Mouse (Mus musculus): Measurements from ENCODE around the gene Clic6. TPM values are rescaled to one million over a fixed set of nuclear protein-coding genes. Genes with fewer than 3 reads are reported as not detected.
"Not testable (repeated sequence)": the region's sequence is repeated elsewhere in the genome, so short reads cannot be mapped to it uniquely, and the experiment has no call there.

Gene Clic6
- polyA plus RNA-seq, 1 experiment from 2014 or later = 0.05 TPM

DNA sequence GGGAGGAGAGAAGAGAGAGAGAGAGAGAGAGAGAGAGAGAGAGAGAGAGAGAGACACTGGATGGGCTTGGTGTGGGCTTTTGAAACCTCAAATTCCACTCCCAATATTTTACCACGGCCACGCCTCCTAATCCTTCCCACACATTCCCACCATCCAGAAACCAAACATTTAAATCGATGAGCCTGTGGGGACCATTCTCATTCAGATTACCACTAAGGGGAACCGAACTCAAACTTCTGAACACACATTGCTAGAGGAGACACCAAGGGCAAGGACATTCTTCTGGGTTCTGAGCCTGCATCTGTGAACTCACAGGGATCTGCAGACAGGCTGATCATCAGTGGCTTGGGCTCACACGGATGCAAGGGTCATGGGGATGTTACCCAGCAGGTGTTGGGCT lies 2.9 kb downstream of the Clic6 start:
- ATAC-seq (no peak), DNase-seq (ENCODE audit: low read depth, low spot score) (no peak)
- CTCF ChIA-PET = interaction anchor here (1.2 kb wide), 1 partner anchor 30 kb away, joined by 3 read pairs; no protein-coding TSS in a partner anchor
- POLR2A ChIA-PET = no interaction called here
- TF ChIP-seq CTCF (IDR thresholded peaks at IDR 0.05) = no peak
- in situ Hi-C loops (cut with MboI; ENCODE audit: low pct_unique_long_range_greater_than_20kb) = no loop called here
- H3K27me3 ChIP-seq = peaks cover 14% of the 10 kb centered on the region

DNA sequence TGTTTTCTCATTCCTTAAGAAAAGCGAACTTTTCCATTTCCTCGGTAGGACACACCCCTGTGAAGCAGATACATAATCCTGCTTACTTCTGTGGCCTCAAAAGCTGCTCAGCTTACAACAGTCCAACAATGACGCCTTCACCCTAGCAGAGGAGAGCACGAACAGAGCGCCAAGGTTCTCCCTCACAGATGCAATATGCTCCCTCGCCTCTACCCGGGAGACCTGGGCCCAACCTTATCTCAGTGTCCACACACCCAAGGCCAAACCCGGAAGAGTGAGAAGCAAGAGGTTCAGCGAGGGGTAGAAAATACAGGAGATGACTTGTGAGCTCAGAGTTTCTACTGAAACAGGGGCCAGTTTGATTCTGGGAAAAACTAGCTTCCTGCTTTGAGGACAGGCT lies 3.8 kb downstream of the Clic6 start:
- peaks cover 9% of the 10 kb centered on the region for H3K27me3 ChIP-seq
- DNase-seq (ENCODE audit: low read depth, low spot score) (no peak), ATAC-seq (no peak)
- TF ChIP-seq CTCF (IDR thresholded peaks at IDR 0.05) = no peak
- ChIA-PET POLR2A (interaction anchor here (0.7 kb wide), 1 partner anchor 20 kb away, joined by 3 read pairs; no protein-coding TSS in a partner anchor), CTCF (no interaction called here)
- in situ Hi-C loops (cut with MboI; ENCODE audit: low pct_unique_long_range_greater_than_20kb) = no loop called here

DNA sequence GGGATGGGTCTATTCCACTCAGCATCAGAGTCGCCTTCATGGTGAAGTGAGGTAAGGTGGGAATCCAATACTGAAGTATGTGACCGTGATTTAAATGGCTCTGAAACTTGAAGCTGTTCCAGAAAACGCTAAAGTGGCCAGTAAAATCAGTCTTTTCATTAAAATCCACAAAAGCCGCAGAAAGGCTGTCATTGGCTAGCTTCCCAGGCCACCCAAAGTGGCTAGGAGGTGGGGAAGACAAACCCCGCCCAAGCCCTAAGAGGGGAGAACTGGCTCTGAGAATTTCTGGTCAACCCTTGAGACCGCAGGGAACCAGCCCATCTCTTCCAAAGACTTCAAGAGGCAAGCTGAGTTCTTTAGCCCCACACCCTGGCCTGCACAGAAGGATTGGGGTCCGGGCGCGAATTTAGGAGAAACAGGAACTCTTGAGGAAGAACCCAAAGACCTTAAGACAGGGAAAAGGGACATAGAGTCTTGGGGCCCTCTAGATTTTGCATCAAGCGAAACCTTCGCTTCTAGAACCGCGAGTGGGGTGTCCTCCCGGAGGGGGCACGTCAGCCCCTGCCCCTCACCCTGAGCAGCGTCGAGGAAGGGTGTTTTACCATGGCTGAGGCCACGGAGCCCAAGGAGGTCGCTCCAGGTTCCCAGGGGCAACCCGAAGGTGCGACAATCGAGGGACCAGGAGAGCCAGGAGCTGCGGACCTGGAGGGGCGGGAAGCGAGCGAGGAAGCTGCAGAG lies 12.5 kb downstream of the Clic6 start:
- POLR2A ChIA-PET = no interaction called here
- no peak for TF ChIP-seq CTCF (IDR thresholded peaks at IDR 0.05)
- ATAC-seq (no peak), DNase-seq (ENCODE audit: low read depth, low spot score) (no peak)
- CTCF ChIA-PET = no interaction called here
- in situ Hi-C loops (cut with MboI; ENCODE audit: low pct_unique_long_range_greater_than_20kb) = no loop called here
- H3K27me3 ChIP-seq = peaks cover 9% of the 10 kb centered on the region

DNA sequence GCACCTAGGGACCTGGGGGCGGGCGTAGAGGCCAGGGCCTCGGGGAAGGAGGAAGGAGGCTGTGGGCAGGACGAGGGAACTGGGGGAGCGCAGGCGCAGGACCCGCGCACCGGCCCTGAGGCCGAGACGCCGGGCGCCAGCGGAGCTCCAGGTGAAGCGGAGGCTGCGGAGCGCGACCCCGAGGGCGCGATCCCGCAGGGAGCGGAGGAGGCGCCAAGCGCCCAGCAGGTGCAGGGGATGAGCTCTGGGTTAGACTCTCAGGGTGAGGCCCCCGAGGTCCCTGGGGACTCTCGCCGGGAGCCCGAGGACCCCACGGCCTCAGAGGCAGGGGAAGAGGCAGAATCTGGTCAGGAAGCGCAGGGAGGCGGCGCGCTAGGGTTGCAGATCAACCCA lies 13.0 kb downstream of the Clic6 start:
- CTCF ChIA-PET = no interaction called here
- POLR2A ChIA-PET = no interaction called here
- TF ChIP-seq CTCF (IDR thresholded peaks at IDR 0.05) = no peak
- in situ Hi-C loops (cut with MboI; ENCODE audit: low pct_unique_long_range_greater_than_20kb) = no loop called here
- ATAC-seq (no peak), DNase-seq (ENCODE audit: low read depth, low spot score) (no peak)
- H3K27me3 ChIP-seq = peaks cover 9% of the 10 kb centered on the region

DNA sequence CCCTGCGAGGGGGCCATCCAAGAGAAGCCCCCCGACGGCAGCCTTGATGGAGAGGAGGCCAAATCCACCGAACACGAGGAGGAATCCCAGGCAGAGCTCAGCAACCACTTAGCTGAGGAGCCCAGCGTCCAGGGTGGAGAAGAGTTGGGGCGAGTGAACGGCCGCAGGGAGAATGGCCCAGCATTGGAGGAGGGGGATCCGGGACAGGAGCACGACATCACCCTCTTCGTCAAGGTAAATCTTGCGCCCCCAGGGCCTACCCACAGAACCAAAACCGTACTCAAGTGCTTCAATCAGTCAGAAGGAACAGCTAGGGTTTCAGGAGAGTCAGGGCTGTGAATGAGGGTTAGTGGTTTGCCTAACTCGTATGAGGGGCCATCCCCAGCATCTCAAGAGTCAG lies 13.8 kb downstream of the Clic6 start:
- no peak for DNase-seq (ENCODE audit: low read depth, low spot score)
- H3K27me3 ChIP-seq = peaks cover 9% of the 10 kb centered on the region
- CTCF ChIA-PET = interaction anchor here (0.9 kb wide), 1 partner anchor 163 kb away, joined by 3 read pairs; no protein-coding TSS in a partner anchor
- POLR2A ChIA-PET = no interaction called here
- no peak for ATAC-seq
- in situ Hi-C loops (cut with MboI; ENCODE audit: low pct_unique_long_range_greater_than_20kb) = no loop called here
- no peak for TF ChIP-seq CTCF (IDR thresholded peaks at IDR 0.05)

DNA sequence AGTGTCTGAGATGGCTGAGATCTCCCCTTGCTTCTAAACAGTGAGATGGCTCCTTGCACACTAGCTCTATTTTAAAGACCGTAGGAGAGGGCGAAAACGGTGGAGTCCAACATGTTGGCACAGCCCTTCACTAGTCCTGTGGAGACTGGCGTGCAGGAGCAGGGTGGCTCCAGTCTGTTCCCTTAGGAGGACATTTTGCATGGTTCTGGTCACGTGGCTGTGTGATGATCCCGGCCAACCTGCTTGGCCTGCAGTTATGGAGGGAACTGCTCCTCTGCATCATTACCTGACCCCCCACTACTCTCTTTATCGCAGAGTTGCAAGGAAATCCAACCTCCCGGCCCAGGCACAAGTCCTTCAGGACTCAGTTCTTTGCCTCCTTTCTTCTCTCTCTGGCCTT lies 15.0 kb downstream of the Clic6 start:
- TF ChIP-seq CTCF (IDR thresholded peaks at IDR 0.05) = no peak
- DNase-seq (ENCODE audit: low read depth, low spot score) (no peak), ATAC-seq (no peak)
- in situ Hi-C loops (cut with MboI; ENCODE audit: low pct_unique_long_range_greater_than_20kb) = no loop called here
- peaks cover 14% of the 10 kb centered on the region for H3K27me3 ChIP-seq
- CTCF ChIA-PET = no interaction called here
- POLR2A ChIA-PET = interaction anchor here (0.7 kb wide), 1 partner anchor 1015 kb away, joined by 6 read pairs; no protein-coding TSS in a partner anchor

DNA sequence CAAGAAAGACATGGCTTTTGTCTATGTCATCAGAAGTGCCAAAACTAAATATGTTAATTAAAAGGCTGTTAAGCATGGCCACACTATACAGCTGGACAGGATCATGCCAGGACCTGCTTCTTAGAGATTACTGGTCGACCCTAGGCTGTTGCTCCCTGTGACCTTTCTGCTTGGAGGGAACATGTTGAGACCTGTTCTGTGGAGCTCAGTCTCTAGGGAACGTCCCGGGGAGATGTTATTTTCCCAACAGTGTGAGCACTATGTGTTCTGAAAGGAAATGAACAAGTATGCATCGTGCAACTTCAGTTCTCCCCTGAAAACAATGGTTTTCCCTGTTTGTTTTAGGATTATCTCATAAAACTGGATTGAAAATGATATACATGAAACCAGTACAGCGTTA lies 17.6 kb downstream of the Clic6 start:
- ChIA-PET CTCF (interaction anchor here (0.6 kb wide), 1 partner anchor 681 kb away, joined by 3 read pairs; no protein-coding TSS in a partner anchor), POLR2A (no interaction called here)
- DNase-seq (ENCODE audit: low read depth, low spot score) (no peak), ATAC-seq (no peak)
- peaks cover 19% of the 10 kb centered on the region for H3K27me3 ChIP-seq
- in situ Hi-C loops (cut with MboI; ENCODE audit: low pct_unique_long_range_greater_than_20kb) = no loop called here
- no peak for TF ChIP-seq CTCF (IDR thresholded peaks at IDR 0.05)

DNA sequence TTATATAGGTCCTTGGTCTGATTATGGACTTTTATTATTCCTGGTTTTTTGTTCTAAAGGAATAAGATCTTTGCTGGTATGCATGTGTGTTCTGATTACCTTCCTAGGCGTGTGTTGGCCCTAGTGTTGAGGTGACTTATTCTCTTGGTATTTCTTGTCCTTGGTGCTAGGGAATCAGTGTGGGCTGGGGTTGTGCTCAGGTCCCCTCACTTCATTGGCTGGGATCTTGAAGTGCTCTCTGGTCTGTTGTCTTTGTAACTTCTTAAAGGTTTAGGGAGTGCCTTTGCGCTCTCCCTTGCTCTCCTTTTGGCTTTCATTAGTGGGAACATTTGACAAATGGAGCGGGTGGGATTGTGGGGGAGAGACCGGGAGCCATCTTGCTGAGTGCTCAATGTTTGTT lies 22.0 kb downstream of the Clic6 start:
- no peak for TF ChIP-seq CTCF (IDR thresholded peaks at IDR 0.05)
- ATAC-seq (no peak), DNase-seq (ENCODE audit: low read depth, low spot score) (no peak)
- peaks cover 22% of the 10 kb centered on the region for H3K27me3 ChIP-seq
- ChIA-PET CTCF (no interaction called here), POLR2A (no interaction called here)
- in situ Hi-C loops (cut with MboI; ENCODE audit: low pct_unique_long_range_greater_than_20kb) = no loop called here

DNA sequence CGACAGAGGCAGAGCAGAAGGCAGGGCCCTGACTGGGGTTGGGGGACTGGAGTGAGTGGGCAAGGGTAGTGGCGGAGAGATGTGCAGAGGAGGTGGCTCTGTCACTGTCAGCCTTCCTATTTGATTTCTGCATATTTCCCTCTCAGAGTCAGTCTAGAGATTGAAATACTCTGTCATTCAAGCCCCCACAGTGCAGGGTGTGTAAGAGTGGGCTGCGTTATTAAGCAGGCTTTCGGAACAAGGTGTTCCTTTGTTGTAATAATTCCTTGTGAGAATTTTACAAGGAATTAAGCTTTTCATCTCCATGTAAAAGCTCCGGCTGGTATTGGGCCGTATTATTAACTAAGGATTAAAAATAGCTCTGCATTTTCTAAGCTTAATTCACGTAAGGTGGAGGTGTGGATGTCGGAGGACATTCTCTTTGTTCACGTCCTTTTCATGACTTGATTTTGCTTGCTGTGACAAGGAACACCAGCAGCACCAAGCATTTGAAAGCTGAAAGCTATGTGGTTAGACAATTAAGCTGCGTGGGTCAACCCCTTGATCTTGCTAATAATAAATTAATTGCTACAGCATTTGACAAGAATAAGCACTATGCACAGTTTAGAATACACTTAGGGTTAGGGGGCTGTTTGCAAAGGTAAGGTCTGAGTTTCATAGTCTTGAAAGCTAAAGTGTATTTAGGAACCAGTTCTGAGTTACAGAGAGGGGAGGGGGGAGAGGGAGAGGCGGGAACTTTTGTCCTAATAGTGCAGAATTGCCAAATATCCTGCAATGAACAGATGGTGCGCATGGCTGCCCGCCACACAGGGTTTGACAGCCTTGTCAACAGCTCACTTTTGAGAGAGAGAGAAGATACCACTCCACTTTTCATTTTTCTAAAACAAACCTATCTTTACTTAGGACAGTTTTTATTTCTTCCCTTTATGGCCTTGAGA lies 25.6 kb downstream of the Clic6 start:
- ChIA-PET POLR2A (interaction anchor here (0.6 kb wide), 1 partner anchor 98 kb away, joined by 4 read pairs; no protein-coding TSS in a partner anchor), CTCF (interaction anchor here (1.9 kb wide), 1 partner anchor 9 kb away, joined by 10 read pairs; no protein-coding TSS in a partner anchor)
- no peak for TF ChIP-seq CTCF (IDR thresholded peaks at IDR 0.05)
- in situ Hi-C loops (cut with MboI; ENCODE audit: low pct_unique_long_range_greater_than_20kb) = loop anchor here (10.0 kb wide), 1 partner anchor 1034 kb away; no protein-coding TSS in a partner anchor
- ATAC-seq = no peak
- DNase-seq (ENCODE audit: low read depth, low spot score) = no peak
- peaks cover 14% of the 10 kb centered on the region for H3K27me3 ChIP-seq

DNA sequence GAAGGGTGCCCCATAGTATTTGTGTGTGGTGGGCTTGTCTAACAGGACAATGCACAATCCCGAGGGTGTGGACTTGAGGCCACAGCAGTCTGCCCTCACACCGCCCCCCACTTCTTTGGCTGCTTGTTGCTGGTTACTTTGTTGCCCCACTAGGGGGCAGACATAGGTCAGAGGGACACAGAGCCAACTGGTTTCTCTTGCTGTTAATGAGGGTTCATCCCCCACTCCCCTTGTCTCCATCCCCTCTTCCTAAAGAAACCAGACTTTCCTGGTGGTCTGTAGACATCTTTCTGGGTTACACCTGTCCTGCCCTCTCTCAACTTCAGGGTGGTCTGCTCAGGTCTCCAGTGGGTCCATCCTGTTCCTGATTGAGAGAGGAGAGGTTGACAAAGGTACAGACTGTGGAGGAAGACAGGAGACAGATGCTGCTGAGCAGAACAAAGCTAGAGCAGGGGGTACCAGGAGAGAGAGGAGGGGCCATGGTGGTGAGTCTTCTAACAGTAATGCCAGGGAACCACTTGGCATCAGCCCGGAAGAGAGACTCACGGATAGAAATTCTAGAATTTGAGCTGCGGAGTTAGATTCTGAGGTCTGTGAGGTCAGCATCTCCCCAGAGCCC lies 26.3 kb downstream of the Clic6 start:
- ChIA-PET POLR2A (no interaction called here), CTCF (interaction anchor here (1.9 kb wide), 1 partner anchor 8 kb away, joined by 10 read pairs; no protein-coding TSS in a partner anchor)
- in situ Hi-C loops (cut with MboI; ENCODE audit: low pct_unique_long_range_greater_than_20kb) = loop anchor here (10.0 kb wide), 1 partner anchor 1033 kb away; no protein-coding TSS in a partner anchor
- DNase-seq (ENCODE audit: low read depth, low spot score) (no peak), ATAC-seq (no peak)
- TF ChIP-seq CTCF (IDR thresholded peaks at IDR 0.05) = peak; percentile 77
- peaks cover 13% of the 10 kb centered on the region for H3K27me3 ChIP-seq

DNA sequence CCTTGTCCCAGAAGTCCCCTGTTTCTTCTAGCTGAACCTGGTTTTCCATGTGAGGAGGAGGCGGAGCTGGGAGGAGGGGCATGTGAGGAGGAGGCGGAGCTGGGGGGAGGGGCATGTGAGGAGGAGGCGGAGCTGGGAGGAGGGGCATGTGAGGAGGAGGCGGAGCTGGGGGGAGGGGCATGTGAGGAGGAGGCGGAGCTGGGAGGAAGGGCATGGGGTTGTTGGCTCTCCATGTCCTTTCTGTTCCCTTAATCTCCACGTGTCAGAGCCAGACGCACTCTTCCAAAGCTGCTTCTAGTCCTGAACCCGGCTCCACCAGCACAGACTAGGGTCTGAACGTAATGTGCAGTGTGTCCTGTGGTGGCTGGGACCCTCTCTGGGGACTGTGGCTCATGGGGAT lies 29.4 kb downstream of the Clic6 start:
- DNase-seq (ENCODE audit: low read depth, low spot score); POLR2A ChIA-PET; CTCF ChIA-PET; ATAC-seq; H3K27me3 ChIP-seq: not testable (repeated sequence)
- in situ Hi-C loops (cut with MboI; ENCODE audit: low pct_unique_long_range_greater_than_20kb) = loop anchor here (10.0 kb wide), 1 partner anchor 1030 kb away; no protein-coding TSS in a partner anchor

Measured in Patski (cell line).